ENCODE assay signal across 8 mouse cellular contexts in the genomic region with DNA sequence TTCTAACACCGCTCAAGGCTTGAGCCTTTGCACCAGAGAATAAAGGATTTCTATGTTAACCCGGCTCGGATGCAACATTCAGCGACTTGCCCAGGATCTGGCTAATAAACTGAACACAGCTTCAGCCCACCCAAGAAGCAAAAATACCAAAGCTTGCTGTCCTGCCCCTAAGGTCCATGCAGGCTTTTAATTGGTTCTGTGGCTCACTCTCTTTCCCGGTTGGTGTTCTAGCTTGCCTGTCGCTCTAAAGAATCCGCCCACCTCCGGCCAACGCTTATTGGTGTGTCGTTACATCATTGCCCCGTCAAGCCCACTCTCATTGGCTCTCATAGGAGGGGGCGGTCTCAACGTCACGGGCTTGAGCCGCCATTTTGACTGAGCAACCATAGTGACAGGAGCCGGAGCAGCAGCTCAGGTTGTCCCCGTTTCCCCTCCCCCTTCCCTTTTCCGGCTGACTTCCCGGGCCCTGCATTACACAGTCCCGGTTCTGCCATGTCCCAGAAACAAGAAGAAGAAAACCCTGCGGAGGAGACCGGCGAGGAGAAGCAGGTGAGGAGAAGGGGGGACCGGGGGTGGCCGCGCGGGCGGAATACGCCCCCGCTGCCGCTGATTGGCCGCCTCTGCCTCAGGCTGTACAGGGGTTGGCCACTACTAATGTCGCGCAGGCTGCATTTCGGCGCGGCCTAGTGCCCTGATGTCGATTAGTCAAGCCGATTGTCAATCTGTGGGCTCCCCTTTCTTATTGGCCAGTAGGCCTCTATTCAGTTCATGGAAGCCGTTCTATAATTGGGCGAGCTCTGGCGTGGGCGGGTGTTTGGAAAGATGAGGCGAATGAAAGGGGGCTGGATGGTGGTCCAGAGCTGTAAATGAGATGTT. TPM values are rescaled to one million over a fixed set of nuclear protein-coding genes. Genes with fewer than 3 reads are reported as not detected.
DNase-seq lines count a peak whose midpoint lies in the region; ATAC-seq and TF ChIP-seq lines count a peak whose summit lies in the region.

A gene (plus strand): TSS at position 366 of the 876 bp plus-strand sequence.

- H3K9me3 ChIP-seq in CH12.LX (replicated peaks; ENCODE audit: low read length): no peaks in the 10 kb centered on the region
- no peaks in the 10 kb centered on the region for H3K9me3 ChIP-seq in forebrain, embryonic 11.5 days (ENCODE audit: control insufficient read depth, low read length)
- H3K9me3 ChIP-seq in heart, embryonic 16.5 days (replicated peaks; ENCODE audit: control insufficient read depth, low read length): no peaks in the 10 kb centered on the region
- no peaks in the 10 kb centered on the region for H3K9me3 ChIP-seq in liver, embryonic 15.5 days (replicated peaks)
- H3K9me3 ChIP-seq in neural tube, embryonic 12.5 days: no peaks in the 10 kb centered on the region

- TF ChIP-seq EP300 in CH12.LX (IDR thresholded peaks at IDR 0.05; ENCODE audit: low read length): no peak

- in situ Hi-C loops in CH12.LX (cut with MboI; ENCODE audit: low pct_ligation_motif_present, low pct_unique_long_range_greater_than_20kb, low sequenced_read_pairs): no loop called here

- peak; percentile 88 for TF ChIP-seq POLR2A in CH12.LX (IDR thresholded peaks at IDR 0.05; ENCODE audit: low read depth, low read length)

- under 1% methylated on average over 44 of the region's 44 CpGs for WGBS in forebrain, embryonic 11.5 days
- under 1% methylated on average over 44 of the region's 44 CpGs for WGBS in heart, embryonic 16.5 days
- WGBS in liver, embryonic 15.5 days (ENCODE audit: insufficient replicate concordance): under 1% methylated on average over 44 of the region's 44 CpGs
- whole genome bisulfite sequencing in neural tube, embryonic 12.5 days: under 1% methylated on average over 42 of the region's 44 CpGs

- peaks cover 30 to 45% of the 10 kb centered on the region in 2 experiments for H3K36me3 ChIP-seq in CH12.LX (replicated peaks in 1 of 2; ENCODE audit: control insufficient read depth in 1 of 2, insufficient read depth in 1 of 2, low read length in 1 of 2)
- H3K36me3 ChIP-seq in forebrain, embryonic 11.5 days (ENCODE audit: control insufficient read depth, insufficient read depth, low read length): peaks cover 12% of the 10 kb centered on the region
- peaks cover 21% of the 10 kb centered on the region for H3K36me3 ChIP-seq in heart, embryonic 16.5 days (ENCODE audit: control insufficient read depth, insufficient read depth)
- H3K36me3 ChIP-seq in liver, embryonic 15.5 days (replicated peaks): peaks cover 56% of the 10 kb centered on the region
- H3K36me3 ChIP-seq in neural tube, embryonic 12.5 days: peaks cover 38% of the 10 kb centered on the region

- peak within 1 kb of the TSS; percentile 79 for H3K9ac ChIP-seq in CH12.LX (ENCODE audit: insufficient read depth, low read depth)
- H3K9ac ChIP-seq in forebrain, embryonic 11.5 days (ENCODE audit: low read length): peak within 1 kb of the TSS; percentile 67
- H3K9ac ChIP-seq in heart, embryonic 16.5 days (ENCODE audit: low read length): peak within 1 kb of the TSS; percentile 75
- peak within 1 kb of the TSS; percentile 78 for H3K9ac ChIP-seq in liver, embryonic 15.5 days
- peak within 1 kb of the TSS; percentile 66 for H3K9ac ChIP-seq in neural tube, embryonic 12.5 days

- peaks cover 35% of the 10 kb centered on the region for H3K79me2 ChIP-seq in CH12.LX (replicated peaks; ENCODE audit: control insufficient read depth, extremely low read depth, insufficient read depth, poor library complexity, severe bottlenecking)

- dilution Hi-C loops in CH12.LX (cut with MboI; ENCODE audit: extremely low pct_ligation_motif_present, extremely low pct_unique_long_range_greater_than_20kb, low sequenced_read_pairs): no loop called here

- DNase-seq in CH12.LX (ENCODE audit: extremely low read depth): peak; percentile 99
- peak; percentile 100 for DNase-seq in c-Kit-positive CD71-positive TER-119-negative erythroid progenitor cells, embryonic 14.5 days (ENCODE audit: low read depth)
- DNase-seq in forebrain, embryonic 11.5 days (ENCODE audit: low spot score): peak; percentile 97
- peak; percentile 97 to 100 for DNase-seq in kidney, postnatal 36 days
- DNase-seq in telencephalon, adult 2 months (ENCODE audit: low read depth, low spot score): peak; percentile 100

- peak within 1 kb of the TSS; percentile 38; the same call in 1 of the 2 replicates for H3K27ac ChIP-seq in CH12.LX (ENCODE audit: insufficient read depth, low read depth)
- peak within 1 kb of the TSS; percentile 51 for H3K27ac ChIP-seq in forebrain, embryonic 11.5 days (ENCODE audit: low read depth, low read length)
- peak within 1 kb of the TSS; percentile 84 for H3K27ac ChIP-seq in heart, embryonic 16.5 days (ENCODE audit: low read length)
- peak within 1 kb of the TSS; percentile 89 for H3K27ac ChIP-seq in liver, embryonic 15.5 days (replicated peaks)
- H3K27ac ChIP-seq in neural tube, embryonic 12.5 days: peak within 1 kb of the TSS; percentile 58; the same call in 1 of the 2 replicates

- H3K4me2 ChIP-seq in CH12.LX (ENCODE audit: insufficient read depth, low read depth, poor library complexity, severe bottlenecking): peak within 1 kb of the TSS; percentile 86
- H3K4me2 ChIP-seq in forebrain, embryonic 11.5 days (ENCODE audit: low read depth, low read length, severe bottlenecking): peak within 1 kb of the TSS; percentile 77
- H3K4me2 ChIP-seq in heart, embryonic 16.5 days (ENCODE audit: low read depth, low read length): peak within 1 kb of the TSS; percentile 89
- H3K4me2 ChIP-seq in liver, embryonic 15.5 days: peak within 1 kb of the TSS; percentile 75
- H3K4me2 ChIP-seq in neural tube, embryonic 12.5 days (replicated peaks): peak within 1 kb of the TSS; percentile 68

- TF ChIP-seq CTCF in CH12.LX (conservative IDR thresholded peaks at IDR 0.05 in 1 of 2, IDR thresholded peaks at IDR 0.05 in 1 of 2; ENCODE audit: low read depth in 2 of 2, low read length in 2 of 2): no peak

- no peak for TF ChIP-seq RAD21 in CH12.LX (IDR thresholded peaks at IDR 0.05; ENCODE audit: low read depth, low read length)

- peak within 1 kb of the TSS; percentile 73 to 99 (median 82) for H3K4me3 ChIP-seq in CH12.LX (replicated peaks in 1 of 3; ENCODE audit: low read depth in 2 of 3, low read length in 2 of 3, poor library complexity in 1 of 3)
- H3K4me3 ChIP-seq in forebrain, embryonic 11.5 days (ENCODE audit: low read depth, low read length): peak within 1 kb of the TSS; percentile 60
- H3K4me3 ChIP-seq in heart, embryonic 16.5 days (ENCODE audit: low read length): peak within 1 kb of the TSS; percentile 72
- H3K4me3 ChIP-seq in liver, embryonic 15.5 days (replicated peaks): peak within 1 kb of the TSS; percentile 84
- H3K4me3 ChIP-seq in neural tube, embryonic 12.5 days: peak within 1 kb of the TSS; percentile 59

- ATAC-seq in forebrain, embryonic 11.5 days (replicated peaks; ENCODE audit: low FRiP score): peak; percentile 99
- ATAC-seq in heart, embryonic 16.5 days (replicated peaks; ENCODE audit: extremely low read depth, insufficient read depth, low FRiP score): peak; percentile 98
- ATAC-seq in liver, embryonic 15.5 days (ENCODE audit: insufficient read depth): peak; percentile 97
- peak; percentile 99 for ATAC-seq in neural tube, embryonic 12.5 days (ENCODE audit: low FRiP score, low read depth)

- H3K27me3 ChIP-seq in CH12.LX (replicated peaks): no peaks in the 10 kb centered on the region
- no peaks in the 10 kb centered on the region for H3K27me3 ChIP-seq in forebrain, embryonic 11.5 days (ENCODE audit: control insufficient read depth, insufficient read depth, low read length)
- no peaks in the 10 kb centered on the region for H3K27me3 ChIP-seq in heart, embryonic 16.5 days (ENCODE audit: control insufficient read depth, insufficient read depth, low read length)
- H3K27me3 ChIP-seq in liver, embryonic 15.5 days: no peaks in the 10 kb centered on the region
- no peaks in the 10 kb centered on the region for H3K27me3 ChIP-seq in neural tube, embryonic 12.5 days (replicated peaks)

- H3K4me1 ChIP-seq in CH12.LX (ENCODE audit: control insufficient read depth in 1 of 2, insufficient read depth in 2 of 2): peaks cover 5 to 49% of the 10 kb centered on the region in 2 experiments
- peaks cover 5% of the 10 kb centered on the region; the same call in 1 of the 2 replicates for H3K4me1 ChIP-seq in forebrain, embryonic 11.5 days (replicated peaks; ENCODE audit: control insufficient read depth, insufficient read depth, low read length)
- H3K4me1 ChIP-seq in heart, embryonic 16.5 days (ENCODE audit: control insufficient read depth, insufficient read depth, low read length): peaks cover 9% of the 10 kb centered on the region
- H3K4me1 ChIP-seq in liver, embryonic 15.5 days (replicated peaks): peaks cover 28% of the 10 kb centered on the region
- peaks cover 18% of the 10 kb centered on the region for H3K4me1 ChIP-seq in neural tube, embryonic 12.5 days

TF ChIP-seq in CH12.LX, 34 proteins besides CTCF, POLR2A, EP300 and RAD21 (continues in another document):
- TF ChIP-seq ZC3H11A (IDR thresholded peaks at IDR 0.05; ENCODE audit: low read depth, low read length) (no peak), USF2 (conservative IDR thresholded peaks at IDR 0.05; ENCODE audit: low read depth, low read length) (no peak), MYC (IDR thresholded peaks at IDR 0.05; ENCODE audit: low read depth, low read length) (no peak), IRF4 (IDR thresholded peaks at IDR 0.05; ENCODE audit: low read depth, low read length) (peak; percentile 29; the same call in 1 of the 2 replicates), NRF1 (IDR thresholded peaks at IDR 0.05; ENCODE audit: low read depth, low read length) (peak; percentile 56), JUN (IDR thresholded peaks at IDR 0.05; ENCODE audit: insufficient read depth, low read depth, low read length) (peak; percentile 79), ZNF384 (IDR thresholded peaks at IDR 0.05; ENCODE audit: low read depth, low read length) (no peak), MEF2A (IDR thresholded peaks at IDR 0.05; ENCODE audit: borderline replicate concordance, low read depth, low read length) (peak; percentile 69), MAX (IDR thresholded peaks at IDR 0.05; ENCODE audit: low read length) (no peak; the same call in 1 of the 2 replicates), MAZ (IDR thresholded peaks at IDR 0.05; ENCODE audit: low read depth, low read length) (peak; percentile 76; the same call in 1 of the 2 replicates), SMC3 (IDR thresholded peaks at IDR 0.05; ENCODE audit: low read depth, low read length) (no peak), ELF1 (IDR thresholded peaks at IDR 0.05; ENCODE audit: low read depth, low read length) (peak; percentile 45)

RNA-seq across cellular contexts. Expression of the gene that starts here (rescaled TPM):
- total RNA-seq in CH12.LX (2012; rRNA removed) (51.5 and 53.9 TPM in 2 replicates), CH12.LX (2014; rRNA removed) (57.8 and 60.8 TPM in 2 replicates)
- 58.4 and 62.6 TPM in 2 replicates for polyA plus RNA-seq in CH12.LX (2012; ENCODE audit: insufficient read length, low read depth)
- polyA plus RNA-seq in forebrain, embryonic 11.5 days (2014; fragmentation: Nextera tagmentation; extraction: Ambion mirVana): 85.1 and 94.3 TPM in 2 replicates
- polyA plus RNA-seq in heart, embryonic 16.5 days (2015; fragmentation: Nextera tagmentation; extraction: Ambion mirVana): 51.1 and 53.0 TPM in 2 replicates
- 32.7 and 35.9 TPM in 2 replicates for polyA plus RNA-seq in liver, embryonic 15.5 days (2015; fragmentation: Nextera tagmentation; extraction: Ambion mirVana)
- 95.0 and 95.8 TPM in 2 replicates for polyA plus RNA-seq in neural tube, embryonic 12.5 days (2016; fragmentation: Nextera tagmentation; extraction: Ambion mirVana)

Comparison
In these comparisons a context has a peak if more than half of its experiments do, and no peak if none do; other contexts are left out.
1. Peak in every context shown above with its lines: DNase-seq, ATAC-seq, H3K4me3 ChIP-seq and H3K27ac ChIP-seq.
2. H3K27ac ChIP-seq: peak in every context shown above with its lines; median percentile 89 in liver, embryonic 15.5 days; 84 in heart, embryonic 16.5 days; 58 in neural tube, embryonic 12.5 days; 51 in forebrain, embryonic 11.5 days; 38 in CH12.LX.